Mouse (Mus musculus) embryonic facial prominence, embryonic 14.5 days (tissue): ENCODE results near the gene Twf1. TPM values are rescaled to one million over a fixed set of nuclear protein-coding genes. Genes with fewer than 3 reads are reported as not detected.

ENCODE experiments used
- ATAC-seq: fragments of 200-750 bp; cut with Nextera tagmentation; 2 replicates; pipeline ENCODE4 v1.8.0; 2017; ENCODE audit warnings: low read depth, moderate number of reproducible peaks, moderate TSS enrichment
- DNase-seq: peaks from one replicate; pipeline ENCODE4 v3.0.0-alpha.2; 2015; ENCODE audit warnings: low spot score
- H3K27ac ChIP-seq: fragments of 300-500 bp; sonication (generic); replicated peaks from 2 replicates; pipeline ENCODE4 v1.5.1; 2014; ENCODE audit warnings: low read depth, mild to moderate bottlenecking, low read length, moderate library complexity
- H3K27me3 ChIP-seq: fragments of 300-500 bp; sonication (generic); replicated peaks from 2 replicates; pipeline ENCODE4 v1.6.1; 2014; ENCODE audit warnings: low read length; ENCODE audit not compliant: control insufficient read depth, insufficient read depth
- H3K36me3 ChIP-seq: fragments of 300-500 bp; sonication (generic); 2 replicates; pipeline ENCODE4 v1.6.1; 2014; ENCODE audit warnings: low read length, mixed read lengths; ENCODE audit not compliant: control insufficient read depth, insufficient read depth
- H3K4me1 ChIP-seq: fragments of 300-500 bp; sonication (generic); 2 replicates; pipeline ENCODE4 v1.6.1; 2014; ENCODE audit warnings: antibody characterized with exemption, low read length; ENCODE audit not compliant: control insufficient read depth, insufficient read depth
- H3K4me2 ChIP-seq: fragments of 300-500 bp; sonication (generic); 2 replicates; pipeline ENCODE4 v1.6.1; 2014; ENCODE audit warnings: low read depth, mild to moderate bottlenecking, low read length, moderate library complexity, mixed read lengths
- H3K4me3 ChIP-seq: fragments of 300-500 bp; sonication (generic); 2 replicates; pipeline ENCODE4 v1.5.1; 2014; ENCODE audit warnings: low read depth, mild to moderate bottlenecking, low read length
- H3K9ac ChIP-seq: fragments of 300-500 bp; sonication (generic); 2 replicates; pipeline ENCODE4 v1.6.1; 2014; ENCODE audit warnings: low read depth, mild to moderate bottlenecking, low read length, moderate library complexity, mixed read lengths
- H3K9me3 ChIP-seq: fragments of 300-500 bp; sonication (generic); 2 replicates; pipeline ENCODE4 v1.6.1; 2016; ENCODE audit warnings: low read length; ENCODE audit not compliant: control insufficient read depth
- WGBS: fragments of 180-500 bp; shearing (Covaris S2); extraction: QIAGEN DNeasy Blood & Tissue Kit; methylation state at CpG from one replicate; pipeline ENCODE4 v1.1.7; 2014; 5-methylcytosine and 5-hydroxymethylcytosine counted together
- polyA plus RNA-seq: library from polyadenylated mRNA; unstranded; fragments of >200 nt; fragmentation: Nextera tagmentation; extraction: Ambion mirVana; gene quantifications from 2 replicates; pipeline ENCODE4 v1.2.1, GENCODE M21; 2014

Twf1 gene
- polyA plus RNA-seq, 1 experiment from 2014 or later = 78.3 TPM

DNA sequence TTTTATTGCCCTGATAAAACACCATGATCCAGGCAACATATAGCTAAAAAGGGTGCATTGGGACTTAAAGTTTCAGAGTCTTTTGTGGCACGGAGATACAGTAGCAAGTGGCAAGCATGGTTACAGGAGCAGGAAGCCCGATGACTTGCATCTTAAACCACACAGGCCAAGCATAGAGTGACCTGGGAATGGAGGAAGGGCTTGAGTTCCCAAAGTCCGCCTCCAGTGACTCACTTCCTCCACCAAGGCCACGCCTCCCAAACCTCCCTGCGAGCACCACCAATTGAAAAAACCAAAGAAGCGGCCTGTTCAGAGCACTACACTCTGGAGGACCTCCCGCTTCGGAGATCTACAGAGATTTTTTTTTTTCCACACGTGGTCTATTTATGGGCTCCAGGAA lies 23.8 kb downstream of the Twf1 start:
- Histone ChIP-seq H3K27me3 (no peaks in the 10 kb centered on the region), H3K4me3 (no peak overlapping the region), H3K9ac (no peak overlapping the region), H3K4me2 (no peak overlapping the region), H3K4me1 (no peaks in the 10 kb centered on the region), H3K36me3 (no peaks in the 10 kb centered on the region), H3K27ac (no peak overlapping the region), H3K9me3 (no peaks in the 10 kb centered on the region)
- DNase-seq (no peak), ATAC-seq (no peak)
- 82% methylated on average over 9 of the region's 9 CpGs for WGBS

DNA sequence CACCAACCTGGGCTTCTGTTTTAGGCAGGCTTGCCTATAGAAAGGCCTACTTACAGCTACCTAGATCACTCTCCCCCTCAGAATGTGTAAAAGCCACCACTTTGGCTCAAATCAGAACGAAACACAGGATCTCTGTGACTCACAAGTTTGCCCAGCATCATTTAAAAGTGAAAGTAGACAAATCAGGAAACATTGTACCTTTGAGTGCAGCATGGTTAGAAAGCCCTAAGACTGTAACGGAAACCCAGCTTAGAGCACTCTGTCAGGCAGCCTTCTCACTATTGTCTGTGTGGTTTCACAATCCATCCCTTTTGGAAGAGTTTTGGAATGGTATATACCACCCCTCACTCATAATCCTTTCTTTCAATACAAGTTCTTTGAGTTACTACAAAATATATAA lies 24.8 kb downstream of the Twf1 start:
- no peak for DNase-seq
- H3K27me3 ChIP-seq = no peaks in the 10 kb centered on the region
- ATAC-seq = no peak
- WGBS = 84% methylated on average over 2 of the region's 2 CpGs
- no peak overlapping the region for H3K9ac ChIP-seq
- no peak overlapping the region for H3K27ac ChIP-seq
- no peaks in the 10 kb centered on the region for H3K4me1 ChIP-seq
- H3K4me3 ChIP-seq = no peak overlapping the region
- no peaks in the 10 kb centered on the region for H3K36me3 ChIP-seq
- no peaks in the 10 kb centered on the region for H3K9me3 ChIP-seq
- H3K4me2 ChIP-seq = no peak overlapping the region

- Histone ChIP-seq H3K4me1 (no peaks in the 10 kb centered on the region), H3K9me3 (no peaks in the 10 kb centered on the region)
- no peak for ATAC-seq
Measured at GRCm38 (mm10) chr15:94558895-94559656, 30.6 kb downstream of the Twf1 start.

GRCm38 (mm10) chr15:94557442-94557841 lies 32.2 kb downstream of the Twf1 start:
- peak; percentile 83 for DNase-seq
- no peaks in the 10 kb centered on the region for H3K9me3 ChIP-seq
- H3K4me3 ChIP-seq = no peak overlapping the region
- H3K36me3 ChIP-seq = peaks cover 4% of the 10 kb centered on the region; the same call in 1 of the 2 replicates
- H3K9ac ChIP-seq = no peak overlapping the region
- H3K4me1 ChIP-seq = no peaks in the 10 kb centered on the region
- WGBS = 21% methylated on average over 7 of the region's 7 CpGs
- H3K27ac ChIP-seq = no peak overlapping the region
- no peaks in the 10 kb centered on the region for H3K27me3 ChIP-seq
- peak; percentile 85 for ATAC-seq
- H3K4me2 ChIP-seq = no peak overlapping the region

More at GRCm38 (mm10) chr15:94558895-94559656, 30.6 kb downstream of the Twf1 start:
- H3K4me2 ChIP-seq = no peak overlapping the region
- H3K27me3 ChIP-seq = no peaks in the 10 kb centered on the region
- DNase-seq = no peak
- H3K4me3 ChIP-seq = no peak overlapping the region
- WGBS = 82% methylated on average over 17 of the region's 17 CpGs
- H3K36me3 ChIP-seq = peaks cover 4% of the 10 kb centered on the region; the same call in 1 of the 2 replicates
- no peak overlapping the region for H3K27ac ChIP-seq
- H3K9ac ChIP-seq = no peak overlapping the region

- Histone ChIP-seq H3K9me3 (0 out of 2 replicates have a peak, but pooled peaks cover 11% of the 10 kb centered on the region), H3K27ac (no peak overlapping the region), H3K27me3 (no peaks in the 10 kb centered on the region), H3K36me3 (peaks cover 4% of the 10 kb centered on the region; the same call in 1 of the 2 replicates), H3K4me3 (no peak overlapping the region), H3K4me1 (no peaks in the 10 kb centered on the region), H3K9ac (no peak overlapping the region), H3K4me2 (no peak overlapping the region)
- ATAC-seq (no peak), DNase-seq (no peak)
- WGBS = 95% methylated on average over 9 of the region's 9 CpGs
Measured at GRCm38 (mm10) chr15:94553536-94553935, 36.2 kb downstream of the Twf1 start.

- DNase-seq (no peak), ATAC-seq (no peak)
- Histone ChIP-seq H3K9ac (no peak overlapping the region), H3K27me3 (no peaks in the 10 kb centered on the region), H3K36me3 (no peaks in the 10 kb centered on the region), H3K4me2 (no peak overlapping the region), H3K9me3 (0 out of 2 replicates have a peak, but pooled peaks cover 4% of the 10 kb centered on the region), H3K4me3 (no peak overlapping the region), H3K27ac (no peak overlapping the region), H3K4me1 (peaks cover 4% of the 10 kb centered on the region; the same call in 1 of the 2 replicates)
- 82% methylated on average over 4 of the region's 4 CpGs for WGBS
Measured at GRCm38 (mm10) chr15:94544844-94545243, 44.8 kb downstream of the Twf1 start.

DNA sequence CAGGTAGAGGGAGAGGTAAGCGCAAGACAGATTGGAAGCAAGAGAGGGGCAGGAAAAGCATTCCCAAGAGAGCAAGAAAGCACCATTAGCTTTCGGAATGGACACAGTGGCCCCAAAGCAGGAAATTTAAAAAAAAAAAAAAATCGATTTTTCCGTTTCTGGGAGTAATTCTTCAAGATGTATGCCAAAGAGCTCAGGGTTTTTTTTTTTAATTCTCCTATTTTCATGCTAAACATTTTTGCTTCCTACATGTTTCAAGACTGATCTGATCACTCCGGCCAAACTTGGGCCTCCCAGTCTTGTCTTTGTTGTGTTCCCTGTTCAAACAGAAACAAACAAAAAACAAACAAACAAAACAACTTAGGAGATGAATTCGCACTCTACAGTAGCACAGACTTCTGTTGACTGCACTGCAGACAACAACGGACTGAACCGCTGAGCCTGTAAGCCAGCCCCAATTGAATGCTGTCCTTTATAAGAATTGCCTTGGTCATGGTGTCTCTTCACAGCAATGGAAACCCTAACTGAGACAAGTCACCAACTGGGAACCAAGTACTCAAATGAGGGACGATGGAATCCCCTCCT lies 45.5 kb downstream of the Twf1 start:
- no peak for DNase-seq
- no peaks in the 10 kb centered on the region for H3K9me3 ChIP-seq
- no peak for ATAC-seq
- H3K4me1 ChIP-seq = peaks cover 4% of the 10 kb centered on the region; the same call in 1 of the 2 replicates
- H3K36me3 ChIP-seq = no peaks in the 10 kb centered on the region
- 38% methylated on average over 9 of the region's 9 CpGs for WGBS
- peak overlapping the region; percentile 84 for H3K4me2 ChIP-seq
- peak overlapping the region; percentile 74 for H3K4me3 ChIP-seq
- H3K27ac ChIP-seq = no peak overlapping the region; the same call in 1 of the 2 replicates
- peak overlapping the region; percentile 71 for H3K9ac ChIP-seq
- H3K27me3 ChIP-seq = no peaks in the 10 kb centered on the region

DNA sequence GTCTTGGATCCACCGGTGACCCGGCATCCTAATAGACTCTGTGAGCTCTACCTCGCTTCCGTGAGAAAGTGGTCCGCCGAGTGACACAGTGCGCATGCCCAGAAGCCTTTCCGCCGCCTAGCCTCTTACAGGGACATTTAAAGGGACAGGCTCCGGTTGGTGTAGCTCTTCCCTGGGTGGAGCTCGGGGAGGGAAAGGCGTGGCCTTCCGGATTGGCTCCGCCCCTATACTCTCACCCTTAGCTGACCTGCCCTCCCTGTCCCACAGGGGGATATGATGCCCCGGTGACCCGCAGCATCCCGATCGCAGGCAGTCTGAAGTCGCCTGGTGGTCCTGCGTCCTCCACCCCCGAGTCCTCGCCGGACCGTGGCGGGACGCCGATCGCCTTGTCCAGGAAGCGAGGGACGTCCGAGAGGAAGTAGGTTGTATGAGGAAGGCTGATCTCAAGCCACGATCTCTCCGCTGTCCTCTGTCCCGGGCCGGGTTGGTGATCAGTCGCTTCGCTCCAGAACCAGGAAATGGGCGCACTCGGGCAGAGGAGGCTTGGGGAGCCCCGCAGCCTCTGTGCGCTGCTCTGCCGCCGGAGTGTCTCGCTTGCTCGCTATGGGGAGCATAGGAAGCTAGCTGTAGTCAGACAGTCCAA lies 46.2 kb downstream of the Twf1 start, which contains the start of the genes Pus7l and Irak4:
Gene Pus7l (minus strand): TSS at position 139 of the 643 bp plus-strand sequence.
Gene Irak4 (plus strand): TSS at position 235 of the 643 bp plus-strand sequence.
- H3K9me3 ChIP-seq = no peaks in the 10 kb centered on the region
- H3K4me3 ChIP-seq = peak within 1 kb of the TSS; percentile 74
- under 1% methylated on average over 41 of the region's 45 CpGs for WGBS
- H3K27me3 ChIP-seq = no peaks in the 10 kb centered on the region
- H3K36me3 ChIP-seq = no peaks in the 10 kb centered on the region
- H3K9ac ChIP-seq = peak within 1 kb of the TSS; percentile 71
- peaks cover 4% of the 10 kb centered on the region; the same call in 1 of the 2 replicates for H3K4me1 ChIP-seq
- DNase-seq (peak; percentile 97), ATAC-seq (peak; percentile 99)
- no peak within 1 kb of the TSS; the same call in 1 of the 2 replicates for H3K27ac ChIP-seq
- peak within 1 kb of the TSS; percentile 84 for H3K4me2 ChIP-seq
